Mouse (Mus musculus) kidney, embryonic 16.5 days (tissue): ENCODE measurements around the gene Prdm11. TPM values are rescaled to one million over a fixed set of nuclear protein-coding genes. Genes with fewer than 3 reads are reported as not detected.

Experiments used
- ATAC-seq: fragments of 200-750 bp; cut with Nextera tagmentation; 2 replicates; pipeline ENCODE4 v1.8.0; 2017; ENCODE audit warnings: moderate TSS enrichment; ENCODE audit not compliant: low FRiP score, low TSS enrichment
- H3K27ac ChIP-seq: fragments of 300-500 bp; sonication (generic); 2 replicates; pipeline ENCODE4 v1.5.1; 2014; ENCODE audit warnings: low read length
- H3K27me3 ChIP-seq: fragments of 300-500 bp; sonication (generic); 2 replicates; pipeline ENCODE4 v1.6.1; 2014; ENCODE audit warnings: low read length, control low read depth, mixed read lengths; ENCODE audit not compliant: insufficient read depth
- H3K36me3 ChIP-seq: fragments of 300-500 bp; sonication (generic); 2 replicates; pipeline ENCODE4 v1.6.1; 2014; ENCODE audit warnings: low read length, control low read depth, mixed read lengths; ENCODE audit not compliant: insufficient read depth
- H3K4me1 ChIP-seq: fragments of 300-500 bp; sonication (generic); 2 replicates; pipeline ENCODE4 v1.6.1; 2014; ENCODE audit warnings: low read length, control low read depth, mixed read lengths; ENCODE audit not compliant: insufficient read depth
- H3K4me2 ChIP-seq: fragments of 300-500 bp; sonication (generic); replicated peaks from 2 replicates; pipeline ENCODE4 v1.6.1; 2014; ENCODE audit warnings: low read depth, low read length
- H3K4me3 ChIP-seq: fragments of 300-500 bp; sonication (generic); 2 replicates; pipeline ENCODE4 v1.5.1; 2014; ENCODE audit warnings: mild to moderate bottlenecking, low read length
- H3K9ac ChIP-seq: fragments of 300-500 bp; sonication (generic); replicated peaks from 2 replicates; pipeline ENCODE4 v1.6.1; 2014; ENCODE audit warnings: low read length
- H3K9me3 ChIP-seq: fragments of 300-500 bp; sonication (generic); 2 replicates; pipeline ENCODE4 v1.6.1; 2016; ENCODE audit warnings: low read length, control low read depth
- WGBS: fragments of 180-500 bp; shearing (Covaris S2); extraction: QIAGEN DNeasy Blood & Tissue Kit; methylation state at CpG from one replicate; pipeline ENCODE4 v1.1.7; 2014; 5-methylcytosine and 5-hydroxymethylcytosine counted together
- polyA plus RNA-seq: library from polyadenylated mRNA; unstranded; fragments of >200 nt; fragmentation: Nextera tagmentation; extraction: Ambion mirVana; gene quantifications from 2 replicates; pipeline ENCODE4 v1.2.1, GENCODE M21; 2015

Gene Prdm11
- polyA plus RNA-seq, 1 experiment from 2014 or later = 5.5 TPM

DNA sequence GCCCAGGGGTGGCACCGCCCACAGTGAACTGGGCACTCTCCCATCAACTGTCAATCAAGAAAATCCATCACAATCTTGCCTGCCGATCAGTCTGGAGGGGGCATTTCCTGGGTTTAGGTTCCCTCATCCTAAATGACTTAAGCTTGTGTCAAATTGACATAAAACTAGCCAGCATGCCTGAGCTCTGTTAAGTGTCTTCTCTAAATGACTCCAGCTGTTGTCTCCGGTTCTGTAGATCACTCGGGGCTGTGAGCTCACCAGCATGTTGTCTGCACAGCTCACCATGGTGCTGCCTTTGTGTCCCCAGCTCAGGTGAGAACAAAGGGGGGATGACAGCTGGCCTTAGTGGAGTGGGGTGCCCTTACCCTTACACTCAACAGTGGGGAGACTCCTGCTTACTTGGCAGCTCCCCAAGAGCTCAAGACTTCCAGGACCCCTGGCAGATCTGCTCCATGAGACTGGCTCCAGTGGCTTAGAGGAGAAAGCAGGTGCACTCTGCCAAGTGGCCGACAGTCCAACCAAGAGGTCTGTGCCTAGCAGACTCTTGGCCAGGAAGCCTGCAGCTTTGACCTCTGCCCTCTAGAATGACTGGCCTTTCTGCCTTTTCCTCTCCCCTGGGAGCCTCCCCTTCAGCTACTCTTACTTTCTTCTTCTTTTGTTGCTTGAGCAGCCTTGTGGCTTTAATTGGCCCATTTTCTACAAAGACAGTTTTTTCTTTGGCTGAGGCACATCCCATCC, 35.1 kb upstream of the Prdm11 start:
- H3K27ac ChIP-seq = no peak overlapping the region
- no peak overlapping the region for H3K4me2 ChIP-seq
- H3K4me3 ChIP-seq = no peak overlapping the region
- 32% methylated on average over 5 of the region's 5 CpGs for WGBS
- no peaks in the 10 kb centered on the region for H3K36me3 ChIP-seq
- ATAC-seq = 0 out of 2 replicates have a peak, but pooled peaks have one; percentile 7
- H3K9ac ChIP-seq = no peak overlapping the region
- H3K9me3 ChIP-seq = no peaks in the 10 kb centered on the region
- H3K4me1 ChIP-seq = peaks cover 27% of the 10 kb centered on the region
- no peaks in the 10 kb centered on the region for H3K27me3 ChIP-seq

- H3K4me2 ChIP-seq = no peak overlapping the region
- H3K4me1 ChIP-seq = peaks cover 27% of the 10 kb centered on the region
- H3K27ac ChIP-seq = no peak overlapping the region
- no peaks in the 10 kb centered on the region for H3K36me3 ChIP-seq
- H3K4me3 ChIP-seq = no peak overlapping the region
- WGBS = 74% methylated on average over 4 of the region's 4 CpGs
- H3K27me3 ChIP-seq = no peaks in the 10 kb centered on the region
- H3K9me3 ChIP-seq = no peaks in the 10 kb centered on the region
- ATAC-seq = no peak
- no peak overlapping the region for H3K9ac ChIP-seq
Observed at GRCm38 (mm10) chr2:93079394-93079793, 33.4 kb upstream of the Prdm11 start.

DNA sequence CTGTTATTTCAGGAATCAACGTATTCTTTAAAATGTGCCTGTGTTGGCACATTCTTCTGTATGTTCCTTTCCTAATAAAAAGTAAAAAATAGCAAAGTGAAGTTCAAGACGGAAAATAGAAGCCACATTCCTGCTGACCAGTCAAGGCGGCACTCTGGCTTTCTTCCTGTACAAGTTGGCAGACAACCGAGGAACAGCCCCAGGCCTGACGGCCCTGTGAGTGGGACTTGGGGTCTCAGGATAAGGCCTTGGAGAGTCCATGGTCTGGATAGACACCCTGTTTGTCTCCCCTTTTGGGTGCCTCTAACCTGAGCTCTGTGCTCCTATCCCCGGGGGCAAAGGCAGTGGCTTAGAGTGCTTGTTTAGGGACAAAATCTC, 30.6 kb upstream of the Prdm11 start:
- Histone ChIP-seq H3K27me3 (no peaks in the 10 kb centered on the region), H3K27ac (no peak overlapping the region), H3K4me3 (no peak overlapping the region), H3K9me3 (no peaks in the 10 kb centered on the region), H3K36me3 (no peaks in the 10 kb centered on the region), H3K4me2 (no peak overlapping the region), H3K9ac (no peak overlapping the region), H3K4me1 (peaks cover 6% of the 10 kb centered on the region)
- WGBS = 70% methylated on average over 6 of the region's 6 CpGs
- ATAC-seq = no peak

DNA sequence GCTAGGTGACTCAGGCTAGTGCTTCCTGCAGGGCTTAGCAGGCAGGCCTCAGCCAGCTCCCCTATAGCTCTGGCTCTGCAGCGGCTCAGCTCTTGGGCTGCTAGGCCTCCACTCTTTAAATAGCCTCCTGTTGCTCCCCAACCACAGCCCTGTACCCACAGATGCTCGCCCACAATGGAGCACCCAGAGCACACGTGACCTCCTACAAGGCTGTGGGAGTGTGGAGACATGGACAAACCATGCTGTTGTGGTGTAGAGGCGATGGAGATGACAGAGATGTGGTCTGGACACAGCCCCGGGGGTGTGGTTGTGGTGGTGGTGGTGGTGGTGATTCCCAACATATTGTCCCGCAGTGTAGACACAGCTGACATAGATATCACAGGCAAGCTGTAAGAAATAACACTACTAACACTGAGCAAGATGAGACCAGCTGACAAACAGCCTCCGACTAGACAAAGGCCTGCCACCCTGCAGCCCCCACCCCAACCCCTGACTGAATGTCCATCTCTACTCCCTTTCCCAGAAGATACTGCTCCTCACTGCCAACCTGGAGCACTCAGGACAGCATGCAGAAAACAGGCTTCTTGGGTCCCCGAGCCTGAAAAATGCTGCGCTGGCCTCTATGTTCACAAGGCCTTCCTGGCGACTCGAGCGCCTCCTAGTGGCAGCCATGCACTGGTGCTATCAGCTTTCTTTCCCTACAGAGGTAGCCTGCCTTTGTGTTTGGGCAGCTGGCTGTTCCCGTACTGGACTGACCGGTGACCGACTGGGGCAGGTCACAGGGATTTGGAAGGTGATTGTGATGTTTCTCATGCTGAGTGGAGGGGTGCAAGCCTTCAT, 30.0 kb upstream of the Prdm11 start:
- peak; percentile 24; the same call in 1 of the 2 replicates for ATAC-seq
- no peak overlapping the region for H3K27ac ChIP-seq
- no peaks in the 10 kb centered on the region for H3K36me3 ChIP-seq
- H3K4me2 ChIP-seq = no peak overlapping the region
- 40% methylated on average over 15 of the region's 15 CpGs for WGBS
- no peaks in the 10 kb centered on the region for H3K9me3 ChIP-seq
- H3K9ac ChIP-seq = no peak overlapping the region
- peaks cover under 1% of the 10 kb centered on the region for H3K4me1 ChIP-seq
- no peak overlapping the region for H3K4me3 ChIP-seq
- no peaks in the 10 kb centered on the region for H3K27me3 ChIP-seq

DNA sequence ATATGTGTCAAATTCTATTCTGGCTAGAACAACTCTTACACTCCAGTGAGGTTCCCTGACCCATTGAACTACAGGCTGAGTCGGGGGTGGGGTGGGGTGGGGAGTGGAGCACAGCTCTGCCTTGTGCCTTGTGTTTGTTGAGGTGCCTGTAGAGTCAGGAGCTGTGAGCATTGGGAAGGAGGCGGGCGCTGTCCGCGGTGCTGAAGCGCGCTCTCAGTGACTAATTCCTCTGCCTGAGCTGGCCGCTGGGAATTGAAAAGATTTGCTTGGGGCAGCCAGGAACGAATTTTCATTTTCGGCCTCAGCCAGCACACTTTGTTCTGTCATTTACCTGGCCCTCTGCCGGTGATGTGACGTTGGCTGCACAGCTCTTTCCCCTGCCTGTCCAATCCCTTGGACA, 25.7 kb upstream of the Prdm11 start:
- 4% methylated on average over 12 of the region's 12 CpGs for WGBS
- no peak for ATAC-seq

DNA sequence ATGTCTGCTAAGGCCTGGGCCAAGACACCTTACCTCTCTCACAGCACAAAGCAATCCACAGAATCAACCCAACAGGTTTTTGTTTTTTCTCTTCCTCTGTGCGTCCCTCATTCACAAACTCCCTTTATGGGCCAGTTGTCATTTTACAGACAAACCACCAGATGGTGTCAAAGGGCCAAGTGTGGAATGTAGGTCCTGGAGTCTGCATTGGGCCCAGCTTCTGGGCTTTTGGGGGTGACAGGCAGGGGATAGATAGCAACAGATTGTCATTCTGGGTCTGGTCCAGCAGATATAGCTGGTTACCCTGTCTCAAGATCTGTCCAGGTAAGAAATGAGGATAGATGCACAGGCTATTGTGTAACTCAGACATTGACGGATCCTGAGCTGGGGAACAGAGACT, 23.0 kb upstream of the Prdm11 start:
- H3K27me3 ChIP-seq = no peaks in the 10 kb centered on the region
- no peaks in the 10 kb centered on the region for H3K36me3 ChIP-seq
- H3K9me3 ChIP-seq = no peaks in the 10 kb centered on the region
- no peak overlapping the region for H3K4me2 ChIP-seq
- H3K4me1 ChIP-seq = no peaks in the 10 kb centered on the region
- no peak overlapping the region for H3K4me3 ChIP-seq
- no peak overlapping the region for H3K9ac ChIP-seq
- WGBS = 38% methylated on average over 2 of the region's 2 CpGs
- no peak overlapping the region for H3K27ac ChIP-seq
- no peak for ATAC-seq

More for the DNA sequence above, 25.7 kb upstream of the Prdm11 start:
- no peak overlapping the region for H3K9ac ChIP-seq
- H3K27ac ChIP-seq = no peak overlapping the region
- H3K9me3 ChIP-seq = no peaks in the 10 kb centered on the region
- H3K4me3 ChIP-seq = no peak overlapping the region
- no peaks in the 10 kb centered on the region for H3K4me1 ChIP-seq
- no peaks in the 10 kb centered on the region for H3K27me3 ChIP-seq
- H3K4me2 ChIP-seq = no peak overlapping the region
- H3K36me3 ChIP-seq = no peaks in the 10 kb centered on the region

DNA sequence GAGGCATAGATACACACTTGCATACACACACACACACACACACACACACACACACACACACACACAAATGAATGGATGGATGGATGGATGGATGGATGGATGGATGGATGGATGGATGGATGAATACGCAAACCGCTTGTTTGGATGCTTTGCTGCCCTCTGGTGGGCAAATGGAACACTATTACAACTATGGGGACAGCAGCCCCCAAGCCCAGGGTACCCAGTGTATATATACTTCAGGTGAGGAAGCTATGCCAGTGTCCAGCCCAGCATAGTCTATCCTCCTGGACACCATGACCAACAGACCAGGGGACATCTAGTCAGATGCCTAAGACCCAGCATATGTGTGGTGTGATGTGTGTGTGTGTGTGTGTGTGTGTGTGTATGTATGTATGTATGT, 17.4 kb upstream of the Prdm11 start:
- H3K9me3 ChIP-seq = no peaks in the 10 kb centered on the region
- H3K27ac ChIP-seq = no peak overlapping the region
- 5% methylated on average over 2 of the region's 2 CpGs for WGBS
- no peak overlapping the region for H3K4me2 ChIP-seq
- H3K27me3 ChIP-seq = no peaks in the 10 kb centered on the region
- no peaks in the 10 kb centered on the region for H3K36me3 ChIP-seq
- ATAC-seq = 0 out of 2 replicates have a peak, but pooled peaks have one; percentile 49
- no peak overlapping the region for H3K9ac ChIP-seq
- H3K4me1 ChIP-seq = no peaks in the 10 kb centered on the region
- H3K4me3 ChIP-seq = no peak overlapping the region

DNA sequence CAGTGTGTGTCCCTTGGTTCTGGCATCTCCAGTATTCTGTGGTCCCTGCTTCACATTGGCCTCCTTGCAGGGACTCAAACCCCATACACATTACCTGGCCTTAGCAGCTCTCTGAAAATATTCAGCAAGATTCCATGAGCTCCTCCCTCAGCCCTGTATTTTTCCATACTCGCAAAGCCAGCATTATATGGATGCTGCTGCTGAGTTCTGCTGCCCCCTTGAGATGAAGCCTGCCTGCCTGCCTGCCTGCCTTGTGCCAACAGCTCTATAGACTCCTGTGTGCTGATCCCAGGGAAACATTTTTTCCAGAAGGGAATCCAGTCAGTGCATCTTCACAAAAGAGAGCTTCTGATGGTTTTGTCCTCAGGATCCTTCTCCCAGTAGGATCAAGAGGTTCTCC, 5.9 kb upstream of the Prdm11 start:
- ATAC-seq = no peak
- no peaks in the 10 kb centered on the region for H3K27me3 ChIP-seq

GRCm38 (mm10) chr2:93048601-93049323, 2.8 kb upstream of the Prdm11 start:
- Histone ChIP-seq H3K9me3 (no peaks in the 10 kb centered on the region), H3K27me3 (no peaks in the 10 kb centered on the region), H3K4me3 (no peak overlapping the region), H3K4me2 (no peak overlapping the region), H3K4me1 (peaks cover 27% of the 10 kb centered on the region), H3K9ac (no peak overlapping the region), H3K36me3 (no peaks in the 10 kb centered on the region), H3K27ac (no peak overlapping the region)
- no peak for ATAC-seq
- WGBS = 18% methylated on average over 6 of the region's 6 CpGs

More for the DNA sequence above, 5.9 kb upstream of the Prdm11 start:
- no peaks in the 10 kb centered on the region for H3K9me3 ChIP-seq
- peaks cover 8% of the 10 kb centered on the region for H3K4me1 ChIP-seq
- 22% methylated on average over 1 of the region's 1 CpGs for WGBS
- H3K4me3 ChIP-seq = no peak overlapping the region
- no peaks in the 10 kb centered on the region for H3K36me3 ChIP-seq
- no peak overlapping the region for H3K4me2 ChIP-seq
- no peak overlapping the region for H3K27ac ChIP-seq
- H3K9ac ChIP-seq = no peak overlapping the region
